Mouse (Mus musculus) embryo, embryonic 11 days (tissue): ENCODE data around the gene Mtor.

Experiments
- DNase-seq: peaks from one replicate; pipeline ENCODE4 v3.0.0-alpha.2; 2015

Gene Mtor

DNA sequence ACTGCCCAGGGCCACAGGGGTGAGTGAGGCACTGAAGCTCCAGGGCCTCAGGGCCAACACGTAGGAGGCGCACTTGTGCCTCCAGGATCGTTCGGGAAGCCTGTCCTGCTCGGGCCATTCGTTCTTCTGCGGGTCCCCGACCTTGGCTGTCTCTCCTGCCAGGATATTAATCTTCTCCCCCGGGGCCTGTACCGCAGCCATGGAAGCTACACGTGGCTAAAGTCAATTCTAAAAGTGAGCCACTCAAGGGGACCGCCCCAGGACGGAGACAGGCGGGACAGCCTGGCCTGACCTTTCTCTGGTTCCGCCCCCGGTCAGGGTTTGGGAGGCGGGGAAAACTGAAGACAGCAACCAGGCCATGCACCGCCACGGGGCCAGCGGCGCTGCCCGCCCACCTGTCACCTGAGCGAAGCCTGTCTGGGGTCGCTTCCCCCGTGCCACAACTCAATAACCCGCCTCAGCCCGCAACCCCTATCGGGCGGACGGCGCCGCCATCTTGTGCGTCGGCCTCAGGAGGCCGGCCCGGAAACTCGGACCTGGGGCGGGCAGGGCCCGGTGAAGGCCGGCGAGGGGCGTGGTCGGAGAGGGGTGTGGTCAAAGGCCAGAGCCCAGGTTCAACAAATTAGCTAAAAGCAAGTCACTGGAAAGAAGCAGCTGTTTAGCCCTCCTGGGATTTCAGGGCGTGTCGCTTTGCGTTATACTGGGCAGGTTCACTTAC, 4.0 kb upstream of the Mtor start, which contains the start of gene Ubiad1:
TSS of gene Ubiad1 (minus strand) at position 522 of the 718 bp plus-strand sequence.
- peak; percentile 94 for DNase-seq

- peak; percentile 41 for DNase-seq
Observed at GRCm38 (mm10) chr4:148448853-148449245, 438 bp downstream of the Mtor start.

DNA sequence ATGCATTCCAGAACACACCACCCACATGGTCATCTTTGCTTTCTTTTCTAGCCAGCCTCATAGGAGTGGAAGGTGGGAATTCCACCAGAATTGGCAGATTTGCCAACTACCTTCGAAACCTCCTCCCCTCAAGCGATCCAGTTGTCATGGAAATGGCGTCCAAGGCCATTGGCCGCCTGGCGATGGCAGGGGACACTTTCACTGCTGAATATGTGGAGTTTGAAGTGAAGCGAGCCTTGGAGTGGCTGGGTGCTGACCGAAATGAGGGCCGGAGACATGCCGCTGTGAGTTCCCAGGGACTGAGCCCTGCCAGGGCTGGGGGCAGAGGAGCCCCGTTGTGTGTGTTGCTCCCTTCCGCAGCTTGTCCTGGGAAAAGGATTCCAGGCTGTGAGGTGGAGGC, 5.3 kb downstream of the Mtor start:
- DNase-seq = no peak

DNA sequence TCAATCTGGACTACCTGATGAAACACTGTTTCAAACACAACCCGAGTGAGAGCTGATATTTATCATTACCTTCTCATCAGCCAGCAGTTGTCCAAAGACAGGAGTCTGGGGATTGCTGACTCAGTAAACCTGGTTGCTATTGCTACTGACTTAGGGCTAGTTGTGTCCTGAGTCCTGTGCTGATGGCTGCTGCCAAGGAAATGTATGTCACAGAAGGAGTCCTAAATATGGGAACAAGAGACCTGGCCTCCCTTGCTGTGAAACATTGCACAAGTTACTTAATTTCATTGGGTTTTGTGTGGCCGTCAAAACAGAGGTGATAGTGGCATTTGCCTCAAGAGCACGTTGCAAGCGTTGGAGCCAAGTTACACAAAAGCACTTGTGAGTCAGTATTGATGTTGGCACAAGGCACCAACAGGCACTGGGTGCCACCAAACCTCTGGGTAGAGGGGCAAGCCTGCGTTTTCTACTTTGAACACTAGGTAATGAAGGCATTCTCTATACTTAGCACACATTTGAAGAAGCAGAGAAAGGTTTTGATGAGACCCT, 7.1 kb downstream of the Mtor start:
- DNase-seq = no peak

- DNase-seq = no peak
Observed at GRCm38 (mm10) chr4:148460656-148461284, 12.4 kb downstream of the Mtor start.

DNA sequence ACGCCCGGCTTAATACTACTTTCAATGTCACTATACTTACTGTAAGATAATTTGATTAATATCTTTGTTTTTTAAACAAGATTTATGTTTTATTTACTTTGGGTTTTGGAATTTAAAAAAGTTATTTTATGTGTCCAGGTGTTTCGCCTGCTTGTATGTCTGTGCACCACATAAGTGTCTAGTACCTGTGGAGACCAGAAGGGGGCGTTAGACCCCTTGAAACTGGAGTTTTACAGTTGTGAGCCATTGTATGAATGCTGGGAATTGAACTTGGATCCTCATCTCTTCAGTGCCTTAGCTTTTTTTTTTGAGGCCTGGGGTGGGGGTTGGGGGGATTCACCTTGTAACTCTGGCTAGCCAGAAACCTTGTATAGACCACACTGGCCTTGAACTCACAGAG, 13.4 kb downstream of the Mtor start:
- no peak for DNase-seq

- no peak for DNase-seq
Observed at GRCm38 (mm10) chr4:148462717-148463116, 14.3 kb downstream of the Mtor start.

DNA sequence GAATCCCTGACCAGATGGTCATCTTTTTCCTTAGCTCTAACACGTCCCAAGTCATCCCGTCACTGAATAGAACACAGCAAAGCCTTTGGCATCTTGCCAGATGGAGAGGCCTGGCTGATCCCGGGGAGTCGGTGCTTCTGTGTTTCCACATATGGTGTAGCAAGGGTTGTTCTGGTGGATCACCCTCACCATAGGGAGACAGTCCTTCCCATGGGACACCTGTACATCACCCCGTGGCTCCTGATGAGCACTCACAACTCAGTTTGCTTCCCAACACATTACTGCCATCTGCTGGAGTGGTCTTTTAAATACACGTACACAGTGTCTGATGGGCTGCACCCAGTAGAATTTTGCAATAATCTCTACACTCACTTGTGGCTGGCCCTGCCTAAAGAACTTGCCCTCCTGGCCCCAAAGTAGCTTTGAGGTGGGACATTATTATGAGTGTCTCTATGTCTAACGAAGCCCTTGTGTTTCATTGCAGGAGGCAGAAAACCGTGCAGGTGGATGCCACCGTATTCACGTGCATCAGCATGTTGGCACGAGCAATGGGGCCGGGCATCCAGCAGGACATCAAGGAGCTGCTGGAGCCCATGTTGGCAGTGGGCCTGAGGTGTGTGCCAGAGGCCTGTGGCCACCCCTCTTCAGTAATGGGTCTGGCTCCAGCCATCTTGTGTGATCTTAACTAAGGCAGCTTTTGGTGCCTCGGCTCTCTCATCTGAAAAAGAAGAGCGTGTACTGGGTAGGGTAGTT, 15.0 kb downstream of the Mtor start:
- peak; percentile 38 for DNase-seq

GRCm38 (mm10) chr4:148464301-148464700, 15.9 kb downstream of the Mtor start:
- no peak for DNase-seq

GRCm38 (mm10) chr4:148464869-148465268, 16.5 kb downstream of the Mtor start:
- DNase-seq = no peak

DNA sequence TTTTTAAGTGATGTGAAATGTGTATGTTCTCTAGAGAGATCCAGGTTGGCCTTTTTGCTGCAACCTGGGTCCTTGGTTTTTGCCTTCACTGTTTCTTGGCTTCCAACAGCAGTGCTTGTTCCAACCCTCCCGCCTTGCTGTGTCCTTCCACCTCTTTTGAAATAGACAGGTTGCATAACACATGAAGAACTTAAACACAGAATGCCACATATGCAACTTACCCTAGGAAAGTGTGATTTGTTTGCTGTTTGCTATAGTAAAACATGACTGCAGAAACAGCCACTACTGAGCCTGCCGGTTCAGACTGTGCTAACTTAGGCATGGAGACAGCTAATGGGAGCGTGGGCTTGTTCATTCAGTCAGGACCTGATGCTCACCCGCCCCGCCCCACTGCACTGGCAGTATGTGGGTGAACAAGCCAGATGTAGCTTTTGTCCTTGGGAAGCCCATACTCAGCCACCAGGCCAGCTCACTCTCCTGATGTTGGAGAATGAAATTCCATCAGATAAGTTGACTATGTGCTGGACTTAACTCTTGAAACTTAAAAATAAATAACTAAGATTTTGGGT, 18.2 kb downstream of the Mtor start:
- DNase-seq = no peak

- DNase-seq = no peak
Observed at GRCm38 (mm10) chr4:148468396-148468795, 20.0 kb downstream of the Mtor start.

DNA sequence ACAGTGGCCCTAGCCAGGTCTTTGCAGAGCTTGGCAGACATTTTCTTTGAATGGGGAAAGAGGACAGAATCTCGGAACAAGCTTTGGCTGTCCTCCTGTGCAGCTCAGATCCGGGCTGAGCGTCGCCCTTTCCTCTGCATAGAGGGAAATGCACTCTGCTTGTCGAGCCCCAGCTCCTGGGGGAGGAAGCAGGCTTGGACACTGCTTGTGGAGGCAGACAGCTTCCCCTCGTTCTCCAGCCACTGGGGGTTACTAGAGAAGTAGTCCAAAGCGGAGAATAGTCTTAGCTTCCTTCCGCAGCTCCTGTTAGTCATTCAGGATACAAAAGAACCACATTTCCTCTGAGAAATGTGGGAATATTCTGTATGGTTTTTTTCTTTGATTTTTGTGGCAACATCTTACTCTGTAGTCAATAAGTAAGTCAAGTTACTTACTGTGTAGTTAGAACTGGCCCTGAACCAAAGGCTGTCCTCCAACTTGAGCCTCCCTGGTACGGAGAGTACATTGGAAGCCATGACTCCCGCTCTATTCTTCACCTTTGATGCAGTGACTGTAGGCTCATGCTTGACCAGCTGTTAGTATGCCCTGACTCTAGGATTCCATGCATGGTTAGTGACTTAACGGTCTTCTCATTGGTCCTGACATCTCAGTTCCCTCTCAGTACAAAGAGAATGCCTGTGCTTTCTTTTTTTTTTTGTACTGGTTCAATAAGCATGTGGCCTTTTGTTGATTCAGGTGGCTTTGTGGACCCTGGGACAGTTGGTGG, 21.3 kb downstream of the Mtor start:
- DNase-seq = peak; percentile 10

DNA sequence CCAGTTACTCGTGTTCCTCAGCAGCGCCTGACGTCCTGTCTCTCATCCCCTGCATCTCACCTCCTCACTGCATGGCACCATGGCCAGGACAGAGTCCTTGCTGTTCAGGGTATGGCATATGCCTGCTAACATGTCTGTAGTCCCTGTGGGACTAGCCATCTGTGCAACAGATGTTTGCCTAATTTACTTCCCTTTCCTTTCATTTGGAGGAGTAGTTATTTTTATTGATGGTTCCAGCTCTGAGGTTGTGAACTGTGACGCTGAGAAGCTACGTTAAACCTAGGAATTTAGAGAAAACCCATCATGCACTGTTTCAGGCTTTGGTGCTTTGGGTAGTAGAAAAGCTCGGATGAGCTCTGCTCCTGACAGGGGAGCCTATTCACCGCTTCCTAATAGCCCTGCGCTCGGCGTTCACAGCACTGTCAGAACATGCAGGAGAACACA, 23.0 kb downstream of the Mtor start:
- peak; percentile 61 for DNase-seq

DNA sequence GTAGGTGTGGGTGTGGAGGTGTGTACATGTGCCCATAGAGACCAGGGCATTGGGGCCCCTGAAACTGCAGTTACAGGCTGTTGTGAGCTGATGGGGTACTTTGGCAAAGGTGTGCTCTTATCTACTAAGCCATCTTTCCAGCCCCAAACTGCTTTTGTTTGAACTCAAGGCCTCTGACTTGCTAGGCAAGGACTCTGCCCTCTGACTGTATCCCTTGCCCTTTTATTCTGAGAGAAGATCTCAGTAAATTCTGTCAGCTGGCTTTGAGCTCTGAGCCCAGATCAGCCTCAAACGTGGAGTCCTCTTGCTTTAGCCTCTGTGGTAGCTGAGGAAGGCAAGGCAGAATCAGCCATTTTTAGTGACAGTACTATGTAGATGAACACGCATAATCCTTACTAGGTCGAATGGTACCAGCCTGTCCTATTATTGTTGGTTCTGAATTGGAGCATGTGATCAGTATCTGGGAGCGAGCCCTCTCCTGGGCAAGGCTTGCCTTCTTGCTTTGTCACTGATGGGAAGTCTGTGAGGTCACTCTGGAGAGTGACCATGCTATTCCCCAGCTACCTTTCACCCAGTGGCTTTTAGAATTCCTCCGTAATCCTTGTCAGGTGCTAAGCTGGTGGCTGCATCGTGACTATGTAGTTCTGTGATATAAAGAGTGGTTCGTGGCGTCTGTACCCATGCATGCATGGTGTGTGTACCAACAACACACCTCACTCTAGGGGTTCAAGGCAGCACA, 24.2 kb downstream of the Mtor start:
- DNase-seq = no peak

GRCm38 (mm10) chr4:148473496-148473895, 25.1 kb downstream of the Mtor start:
- no peak for DNase-seq

DNA sequence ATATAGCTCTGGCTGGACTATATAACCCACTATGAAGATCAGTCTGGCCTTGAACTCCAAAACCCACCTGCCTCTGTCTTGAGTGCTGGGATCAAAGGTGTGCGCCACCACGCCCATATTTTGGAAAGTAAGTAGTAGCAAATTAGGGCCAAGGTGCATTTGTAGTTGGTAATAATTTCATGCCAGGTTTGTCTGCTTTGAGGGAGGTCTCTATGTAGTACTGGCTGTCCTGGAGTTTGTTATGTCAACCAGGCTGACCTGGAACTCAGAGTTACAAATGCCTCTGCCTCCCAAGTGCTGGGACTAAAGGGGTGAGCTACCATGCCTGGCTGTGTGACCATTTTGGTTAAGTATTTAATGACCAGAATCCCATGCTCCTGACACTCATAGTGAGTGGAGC, 31.8 kb downstream of the Mtor start:
- DNase-seq = no peak

DNA sequence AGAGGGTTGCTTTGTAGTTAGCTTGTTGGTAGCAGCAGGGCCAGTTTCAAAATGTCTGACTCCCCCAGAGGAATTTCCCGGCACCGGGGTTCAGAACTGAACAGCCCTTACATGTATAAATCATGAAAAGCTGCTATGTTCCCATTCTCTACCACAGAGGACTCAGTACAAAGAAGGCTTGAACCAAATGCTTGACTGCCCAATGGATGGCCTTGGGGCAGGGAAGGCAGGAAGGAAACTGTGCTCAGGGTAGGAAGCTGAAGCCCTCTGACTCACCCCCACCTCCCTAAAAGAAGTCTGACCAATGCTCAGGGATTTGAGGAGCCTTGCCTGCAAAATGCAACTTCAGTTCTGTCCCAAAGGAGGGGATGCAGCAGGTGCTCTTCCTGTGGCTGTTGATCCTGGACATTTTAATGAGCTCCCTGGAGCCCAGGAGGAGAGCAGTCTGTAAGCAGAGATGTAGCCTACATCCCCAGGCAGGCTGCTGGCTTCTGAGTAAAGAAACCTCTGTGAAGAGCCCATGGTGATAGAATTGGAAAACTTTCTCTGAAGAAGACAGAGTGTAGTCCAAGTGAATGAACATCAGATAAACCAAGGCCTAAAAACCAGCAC, 33.3 kb downstream of the Mtor start:
- DNase-seq = no peak

DNA sequence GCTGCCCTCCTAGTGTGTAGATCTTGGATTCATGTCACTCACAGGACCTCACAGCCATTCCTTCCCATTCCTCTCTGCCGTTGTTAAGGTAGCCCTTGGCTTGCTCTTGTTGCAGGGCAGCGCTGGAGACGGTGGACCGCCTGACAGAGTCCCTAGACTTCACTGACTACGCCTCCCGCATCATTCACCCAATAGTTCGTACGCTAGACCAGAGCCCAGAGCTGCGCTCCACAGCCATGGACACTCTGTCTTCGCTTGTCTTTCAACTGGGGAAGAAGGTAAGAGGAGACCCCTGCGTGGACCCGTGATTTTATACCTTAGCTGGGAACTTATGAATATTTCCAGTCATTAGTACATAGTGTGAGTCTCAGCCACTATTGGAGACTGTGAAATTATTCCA, 36.1 kb downstream of the Mtor start:
- no peak for DNase-seq

DNA sequence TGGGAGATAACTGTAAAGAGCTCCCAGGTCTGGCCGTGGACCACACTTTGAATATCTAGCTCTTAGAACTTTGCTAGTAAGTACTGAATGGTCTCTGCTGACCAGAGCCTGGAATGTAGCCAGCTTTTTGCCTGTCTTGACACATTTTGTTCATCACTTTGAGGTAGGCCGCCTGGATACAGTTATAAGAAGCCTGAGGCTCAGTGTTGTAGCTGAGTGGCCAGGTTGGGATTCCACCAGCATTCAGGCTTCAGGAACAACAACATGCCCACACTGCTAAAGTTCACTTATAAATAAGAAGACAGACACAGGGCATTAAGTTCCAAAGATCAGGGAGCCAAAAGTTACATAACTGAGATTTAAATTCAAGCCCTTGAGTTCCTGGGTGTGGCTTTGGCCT, 39.4 kb downstream of the Mtor start:
- DNase-seq = no peak

DNA sequence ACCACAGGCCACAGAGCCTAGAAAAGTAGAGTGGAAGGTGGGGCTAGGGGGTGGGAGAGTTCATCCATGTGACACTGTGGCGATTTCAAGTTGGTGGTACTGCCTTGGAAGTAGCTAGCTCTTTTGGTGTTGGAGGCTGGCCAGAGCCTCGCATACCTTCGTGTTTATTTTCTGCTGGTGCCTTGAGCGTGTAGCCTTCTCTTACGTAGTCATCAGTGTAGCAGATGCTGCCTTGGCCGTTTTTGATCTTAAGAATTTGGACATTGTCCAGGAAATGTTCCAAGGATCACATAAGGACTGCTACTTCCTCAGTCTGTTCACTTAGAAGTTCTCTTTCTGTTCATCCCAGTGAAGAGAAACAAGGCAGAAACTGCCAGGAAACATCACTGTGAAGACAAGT, 42.1 kb downstream of the Mtor start:
- DNase-seq = no peak
